Mouse (Mus musculus): ENCODE data around the gene Vamp1.

GRCm38 (mm10) chr6:125186203-125186602 lies 29.1 kb upstream of the Vamp1 start:
- TF ChIP-seq POLR2A (IDR thresholded peaks at IDR 0.05; ENCODE audit: control insufficient read depth in 1 of 2, insufficient read depth in 1 of 2, low read depth in 1 of 2, low read length in 2 of 2, poor library complexity in 1 of 2), result no peak
- no peak for TF ChIP-seq HCFC1 (IDR thresholded peaks at IDR 0.05; ENCODE audit: low read depth, low read length)
- no peak for TF ChIP-seq EP300 (IDR thresholded peaks at IDR 0.05; ENCODE audit: low read depth in 1 of 2, low read length in 2 of 2)
- no peak for TF ChIP-seq CTCF (IDR thresholded peaks at IDR 0.05 in 2 of 3, conservative IDR thresholded peaks at IDR 0.05 in 1 of 3; ENCODE audit: control insufficient read depth in 1 of 3, insufficient read depth in 1 of 3, low read depth in 2 of 3, low read length in 3 of 3, poor library complexity in 1 of 3, severe bottlenecking in 1 of 3)
- TF ChIP-seq POLR2AphosphoS2 (IDR thresholded peaks at IDR 0.05; ENCODE audit: low read length), result no peak
- no peak for TF ChIP-seq ZC3H11A (IDR thresholded peaks at IDR 0.05; ENCODE audit: low read depth, low read length)
- no peak for TF ChIP-seq E2F4 (IDR thresholded peaks at IDR 0.05; ENCODE audit: borderline replicate concordance, low read depth, low read length)
